Mouse (Mus musculus): ENCODE results near the gene Lcor.
A peak's percentile ranks its signal among the peaks of the same experiment; 100 is the strongest.

Gene Lcor

DNA sequence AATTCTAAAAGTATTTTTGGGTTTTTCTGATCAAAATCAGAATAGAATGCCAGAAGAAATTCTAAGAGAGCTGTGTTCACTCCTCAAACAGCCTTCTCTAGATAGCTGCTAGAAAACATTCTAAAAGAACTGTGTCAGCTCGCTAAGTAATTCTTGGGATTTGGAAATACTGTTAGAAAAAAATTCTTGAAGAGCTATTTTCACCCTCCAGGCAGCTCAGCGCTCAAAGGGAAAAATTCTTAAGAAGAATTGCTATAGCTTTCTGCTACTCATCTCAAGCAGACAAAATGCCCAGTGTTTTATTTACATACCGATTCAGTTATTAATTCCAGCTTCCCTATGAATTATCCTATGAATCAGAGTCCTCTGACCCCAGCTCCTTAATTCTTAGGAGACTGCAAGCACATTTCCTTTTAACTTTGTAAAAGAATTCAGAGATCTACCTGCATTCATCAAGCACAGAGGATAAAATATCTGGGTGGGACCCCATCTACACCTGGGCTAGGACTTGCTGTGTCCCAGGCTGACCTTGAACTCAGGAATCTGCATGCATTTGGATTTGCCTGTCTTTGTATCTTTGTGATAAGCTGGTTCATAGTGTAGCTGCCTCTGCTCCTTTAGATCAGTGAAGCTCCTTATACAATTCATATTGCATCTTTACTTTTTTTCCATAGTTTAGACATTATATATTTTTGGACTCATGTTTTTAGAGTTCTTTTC lies 5.7 kb upstream of the Lcor start:
- DNase-seq (ENCODE audit: low spot score), result no peak

DNA sequence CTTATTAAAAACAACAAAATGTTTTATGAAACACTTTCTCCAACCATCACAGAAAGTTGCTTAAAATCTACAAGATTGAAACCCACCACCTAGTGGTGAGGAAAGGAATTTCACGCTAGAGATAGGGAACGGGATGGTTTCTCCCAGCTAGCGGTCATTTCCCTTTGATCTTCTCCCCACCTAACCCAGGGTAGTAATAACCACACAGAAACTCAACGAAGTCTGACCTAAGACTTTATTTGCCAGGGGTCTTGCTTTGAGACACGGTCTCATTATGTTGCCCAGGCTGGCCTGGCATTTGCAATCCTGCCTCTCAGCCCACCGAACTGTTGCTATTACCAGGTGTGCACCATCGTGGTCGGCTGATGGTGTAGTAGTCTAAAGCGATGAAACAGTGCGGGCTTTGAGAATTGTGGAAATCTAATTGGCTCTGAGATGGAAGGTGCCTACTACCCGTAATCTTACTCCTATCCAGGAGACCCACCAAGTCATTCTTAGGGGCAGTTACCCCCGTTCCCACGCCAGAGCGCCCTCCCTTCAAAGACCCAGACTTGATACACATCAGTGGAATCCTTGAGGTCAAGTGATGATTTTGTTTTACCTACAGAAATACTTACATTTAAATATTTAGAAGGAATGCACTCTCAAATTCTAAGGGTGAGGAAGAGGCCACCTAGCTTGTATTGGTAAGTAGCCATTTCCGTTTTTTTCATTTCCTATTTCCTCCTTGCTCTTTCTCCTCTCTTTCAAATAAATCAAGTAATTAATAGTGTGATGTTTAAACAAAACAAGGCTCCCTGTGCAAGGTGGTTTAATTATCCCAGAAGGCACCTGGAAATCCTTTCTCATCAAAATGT lies 1.2 kb upstream of the Lcor start:
- no peak for DNase-seq (ENCODE audit: low spot score)

DNA sequence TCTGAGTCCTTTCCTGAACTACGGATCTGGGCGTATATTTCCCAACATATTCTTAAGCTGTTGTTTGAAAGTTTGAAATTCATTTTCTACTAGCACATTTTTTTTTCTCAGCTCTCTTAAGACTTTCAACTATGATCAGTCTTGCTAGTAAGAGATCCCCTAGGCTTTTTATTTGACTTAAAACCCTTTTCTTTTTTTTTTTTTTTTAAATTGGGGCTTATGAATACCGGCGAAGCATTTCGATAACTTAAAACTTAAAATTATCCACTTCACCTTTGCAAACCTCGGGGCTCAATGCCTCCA lies 599 bp upstream of the Lcor start:
- DNase-seq (ENCODE audit: low spot score), result no peak

- DNase-seq (ENCODE audit: low spot score), result peak; percentile 49
Measured at GRCm38 (mm10) chr19:41482909-41483444, 540 bp downstream of the Lcor start.

DNA sequence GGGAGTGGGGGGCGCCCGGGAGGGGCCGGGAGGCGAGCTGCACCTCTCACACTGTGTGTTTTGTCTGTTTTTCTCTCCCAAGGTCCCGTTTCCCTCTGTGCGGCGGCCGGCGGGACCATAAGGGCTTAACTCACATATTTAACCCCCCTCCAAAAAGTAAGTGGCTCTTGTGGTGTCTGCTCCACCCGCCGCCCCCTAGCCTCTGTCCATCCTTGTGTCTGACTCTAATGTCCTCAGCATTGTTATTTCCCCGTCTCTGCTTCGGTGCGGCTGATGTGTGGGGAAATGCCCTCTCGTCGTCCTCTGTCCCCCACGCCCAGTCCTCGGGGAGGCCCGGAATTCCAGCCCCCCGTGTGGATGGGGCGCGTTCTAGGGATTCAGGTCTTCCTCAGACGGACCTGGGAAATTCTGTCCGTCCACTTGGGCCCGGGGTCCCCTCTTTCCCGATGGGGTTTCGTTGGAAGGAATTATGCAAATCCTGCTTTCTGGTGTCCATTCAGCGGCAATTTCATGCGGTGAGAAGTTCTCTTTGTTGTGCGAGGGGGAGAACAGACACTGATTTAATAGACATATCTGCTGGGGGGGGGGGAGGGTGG lies 1.1 kb downstream of the Lcor start:
- DNase-seq (ENCODE audit: low spot score), result peak; percentile 23

GRCm38 (mm10) chr19:41484361-41484760 lies 1.9 kb downstream of the Lcor start:
- no peak for DNase-seq (ENCODE audit: low spot score)

- no peak for DNase-seq (ENCODE audit: low spot score)
Measured at GRCm38 (mm10) chr19:41495382-41496032, 13.1 kb downstream of the Lcor start.

GRCm38 (mm10) chr19:41496058-41496457 lies 13.6 kb downstream of the Lcor start:
- DNase-seq (ENCODE audit: low spot score), result no peak

DNA sequence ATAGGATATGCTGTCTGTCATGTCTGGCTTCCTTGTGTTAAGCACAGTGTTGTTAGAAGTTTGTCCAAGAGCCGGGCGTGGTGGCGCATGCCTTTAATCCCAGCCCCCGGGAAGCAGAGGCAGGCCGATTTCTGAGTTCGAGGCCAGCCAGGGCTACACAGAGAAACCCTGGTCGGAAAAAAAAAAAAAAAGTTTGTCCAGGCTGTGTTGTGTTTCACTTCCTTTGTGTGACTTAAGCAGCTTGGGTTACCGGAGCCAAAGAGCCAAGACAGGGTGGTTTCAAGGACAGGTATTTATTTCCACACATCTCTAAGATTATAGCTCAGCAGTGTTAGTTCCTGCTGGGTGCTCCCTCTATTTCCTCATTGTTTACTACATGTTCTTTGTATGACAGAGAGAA lies 25.4 kb downstream of the Lcor start:
- no peak for DNase-seq (ENCODE audit: low spot score)

DNA sequence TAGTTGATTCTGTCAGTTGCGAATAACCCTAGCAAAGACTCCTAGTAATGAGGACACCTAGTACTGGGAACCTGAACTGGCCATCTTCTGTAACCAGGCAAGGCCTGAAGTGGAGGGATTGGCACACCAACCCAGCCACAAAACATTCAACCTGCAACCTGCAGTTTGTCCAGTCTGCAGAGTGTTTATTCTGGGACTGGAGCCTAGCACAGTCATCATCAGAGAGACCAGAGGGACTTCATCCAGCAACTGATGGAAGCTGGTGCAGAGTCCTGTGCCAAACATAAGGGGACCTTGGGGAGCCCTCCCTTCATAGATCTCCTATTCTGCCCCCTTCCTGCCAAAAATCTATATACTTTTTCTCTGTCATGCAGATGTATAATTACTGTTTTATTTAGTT lies 32.4 kb downstream of the Lcor start:
- DNase-seq (ENCODE audit: low spot score), result no peak

DNA sequence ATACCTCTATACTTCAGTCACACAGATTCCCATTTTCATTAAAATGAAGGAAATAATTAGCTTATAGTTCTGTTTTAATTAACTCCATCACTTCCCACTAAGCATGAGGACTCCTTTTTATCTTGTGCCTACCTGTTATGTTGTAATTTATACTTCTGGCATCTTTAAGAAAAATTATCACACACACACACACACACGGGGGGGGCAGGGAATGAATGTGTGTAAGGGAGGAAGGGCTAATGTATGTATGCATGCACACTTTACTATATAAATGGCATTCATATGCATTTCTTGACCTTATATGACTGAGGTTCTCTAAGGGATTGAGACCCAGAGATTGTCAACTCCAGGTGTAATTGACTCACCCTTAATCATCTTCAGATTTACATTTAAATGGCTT lies 33.1 kb downstream of the Lcor start:
- DNase-seq (ENCODE audit: low spot score), result no peak

GRCm38 (mm10) chr19:41517006-41517405 lies 34.6 kb downstream of the Lcor start:
- DNase-seq (ENCODE audit: low spot score), result no peak

DNA sequence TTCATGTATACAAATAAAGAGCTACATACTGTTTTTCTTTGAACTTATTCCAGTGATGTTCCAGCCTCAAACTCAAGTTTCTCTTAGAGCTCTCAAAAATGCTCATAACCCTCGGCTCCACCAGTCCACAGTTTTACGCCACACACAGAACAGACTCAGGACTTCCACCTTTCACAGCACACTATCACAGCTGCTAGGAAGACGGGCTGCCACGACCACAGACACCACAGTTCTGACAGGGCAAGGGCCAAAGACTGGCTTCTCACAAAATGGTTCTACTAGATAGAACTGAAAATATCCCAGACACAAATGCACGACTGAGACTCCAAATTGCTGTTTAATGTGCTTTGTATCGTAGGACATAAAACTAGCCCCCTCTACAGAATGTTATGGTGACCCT lies 36.7 kb downstream of the Lcor start:
- no peak for DNase-seq (ENCODE audit: low spot score)

- no peak for DNase-seq (ENCODE audit: low spot score)
Measured at GRCm38 (mm10) chr19:41522246-41522645, 39.8 kb downstream of the Lcor start.

GRCm38 (mm10) chr19:41523798-41524563 lies 41.5 kb downstream of the Lcor start:
- no peak for DNase-seq (ENCODE audit: low spot score)

DNA sequence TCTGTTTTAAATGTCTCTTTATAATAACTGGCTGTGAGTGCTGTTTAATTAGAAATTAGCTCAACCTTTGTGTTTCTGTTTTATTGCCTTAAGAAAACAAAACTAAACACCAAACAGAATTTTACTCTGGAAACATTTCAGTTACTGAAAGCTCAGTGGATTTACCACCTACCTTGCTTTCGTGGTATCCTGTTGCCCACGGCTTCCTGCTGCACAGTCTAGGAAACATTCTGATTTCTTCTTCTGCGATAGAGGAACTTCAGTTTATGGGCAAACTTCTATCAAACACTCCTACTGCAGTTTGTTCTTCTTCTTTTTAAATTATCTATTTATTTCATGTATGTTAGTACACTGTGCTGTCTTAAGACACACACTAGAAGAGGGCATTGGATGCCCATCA lies 46.7 kb downstream of the Lcor start:
- DNase-seq (ENCODE audit: low spot score), result no peak

DNA sequence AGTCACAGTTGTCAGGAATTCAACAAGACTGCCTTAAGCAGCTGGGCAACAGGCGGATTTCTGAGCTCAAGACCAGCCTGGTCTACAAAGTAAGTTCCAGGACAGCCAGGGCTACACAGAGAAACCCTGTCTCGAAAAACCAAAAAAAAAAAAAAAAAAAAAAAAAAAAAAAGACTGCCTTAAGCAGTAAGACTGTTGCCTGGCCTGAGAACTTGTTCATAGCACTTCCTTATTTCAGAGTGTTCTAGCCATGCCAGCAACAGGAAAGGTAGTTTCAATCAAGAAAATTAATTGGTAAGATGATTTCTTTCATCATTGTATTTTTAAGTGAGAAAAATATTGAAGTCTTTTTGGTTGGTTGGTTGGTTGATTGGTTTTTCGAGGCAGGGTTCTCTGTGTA lies 51.6 kb downstream of the Lcor start:
- DNase-seq (ENCODE audit: low spot score), result no peak

GRCm38 (mm10) chr19:41556981-41557380 lies 74.5 kb downstream of the Lcor start:
- DNase-seq (ENCODE audit: low spot score), result no peak

DNA sequence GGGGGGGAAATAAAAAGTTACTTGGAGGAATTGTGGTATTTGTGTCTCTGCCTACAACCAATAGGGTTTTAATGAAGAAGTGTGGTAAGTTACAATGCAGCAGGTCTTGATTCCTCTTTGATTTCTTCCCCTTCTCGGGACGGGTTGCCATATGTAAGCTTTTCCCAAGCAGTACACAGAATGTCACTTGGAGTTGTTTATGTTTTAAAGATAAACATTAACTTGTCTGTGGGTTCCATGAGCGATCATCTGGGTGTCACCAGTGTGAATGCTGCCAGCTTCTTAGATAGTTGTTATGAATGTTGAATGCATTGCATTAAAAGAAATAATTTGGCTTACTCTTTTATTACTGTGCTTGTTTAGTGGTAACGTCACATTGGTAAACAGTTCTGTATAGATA lies 75.1 kb downstream of the Lcor start:
- DNase-seq (ENCODE audit: low spot score), result no peak

DNA sequence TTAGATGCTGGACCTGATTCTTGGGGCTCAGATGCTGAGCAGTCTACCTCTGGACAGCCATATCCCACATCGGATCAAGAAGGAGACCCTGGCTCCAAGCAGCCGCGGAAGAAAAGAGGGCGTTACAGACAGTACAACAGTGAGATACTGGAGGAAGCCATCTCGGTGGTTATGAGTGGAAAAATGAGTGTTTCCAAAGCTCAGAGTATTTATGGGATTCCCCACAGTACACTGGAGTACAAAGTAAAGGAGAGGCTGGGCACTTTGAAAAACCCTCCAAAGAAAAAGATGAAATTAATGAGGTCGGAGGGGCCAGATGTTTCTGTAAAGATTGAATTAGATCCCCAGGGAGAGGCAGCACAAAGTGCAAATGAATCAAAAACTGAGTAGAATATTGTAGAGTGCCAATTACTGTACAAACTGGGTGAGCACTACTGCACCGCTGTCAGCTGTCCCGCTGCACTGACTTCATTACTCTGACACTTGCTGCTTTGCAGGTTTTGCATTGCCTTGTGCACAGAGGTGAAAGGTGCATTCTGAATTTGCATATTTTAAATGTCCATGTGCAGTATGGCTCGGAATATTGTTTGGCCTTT lies 76.6 kb downstream of the Lcor start:
- DNase-seq (ENCODE audit: low spot score), result no peak

- no peak for DNase-seq (ENCODE audit: low spot score)
Measured at GRCm38 (mm10) chr19:41560856-41561255, 78.4 kb downstream of the Lcor start.
